Mouse (Mus musculus) kidney, postnatal 14 days (tissue): ENCODE data around the gene Ipo5.

ENCODE experiments used
- DNase-seq: peaks from one replicate; pipeline ENCODE4 v3.0.0; 2022; ENCODE audit warnings: mixed read lengths

The Ipo5 gene

GRCm38 (mm10) chr14:120910733-120911324 is at the start of gene Ipo5:
Gene Ipo5 (plus strand): TSS chr14:120911224.
- peak; percentile 98 for DNase-seq

- DNase-seq: no peak
These were observed 47.8 kb upstream of the Ipo5 start for GRCm38 (mm10) chr14:120863205-120863604.

GRCm38 (mm10) chr14:120864896-120865295 is 46.1 kb upstream of the Ipo5 start:
- no peak for DNase-seq

GRCm38 (mm10) chr14:120866573-120866972 is 44.5 kb upstream of the Ipo5 start:
- DNase-seq: no peak

GRCm38 (mm10) chr14:120867121-120867520 is 43.9 kb upstream of the Ipo5 start:
- no peak for DNase-seq

- peak; percentile 12 for DNase-seq
These were observed 42.5 kb upstream of the Ipo5 start for GRCm38 (mm10) chr14:120868494-120868893.

- no peak for DNase-seq
These were observed 40.3 kb upstream of the Ipo5 start for GRCm38 (mm10) chr14:120870736-120871135.

- no peak for DNase-seq
These were observed 36.6 kb upstream of the Ipo5 start for GRCm38 (mm10) chr14:120874397-120874796.

- DNase-seq: no peak
These were observed 35.9 kb upstream of the Ipo5 start for GRCm38 (mm10) chr14:120875144-120875543.

GRCm38 (mm10) chr14:120875811-120876388 is 35.1 kb upstream of the Ipo5 start:
- DNase-seq: no peak

- DNase-seq: no peak
These were observed 33.9 kb upstream of the Ipo5 start for GRCm38 (mm10) chr14:120877147-120877546.

GRCm38 (mm10) chr14:120879026-120879425 is 32.0 kb upstream of the Ipo5 start:
- DNase-seq: no peak

GRCm38 (mm10) chr14:120880601-120881000 is 30.4 kb upstream of the Ipo5 start:
- no peak for DNase-seq

GRCm38 (mm10) chr14:120881054-120881453 is 30.0 kb upstream of the Ipo5 start:
- no peak for DNase-seq

- DNase-seq: no peak
These were observed 22.3 kb upstream of the Ipo5 start for GRCm38 (mm10) chr14:120888681-120889080.

- no peak for DNase-seq
These were observed 18.7 kb upstream of the Ipo5 start for GRCm38 (mm10) chr14:120892369-120892768.

- DNase-seq: no peak
These were observed 14.4 kb upstream of the Ipo5 start for GRCm38 (mm10) chr14:120896613-120897012.

GRCm38 (mm10) chr14:120898876-120899275 is 12.1 kb upstream of the Ipo5 start:
- DNase-seq: no peak

- peak; percentile 42 for DNase-seq
These were observed 1.6 kb upstream of the Ipo5 start for GRCm38 (mm10) chr14:120909396-120909795.

- DNase-seq: no peak
These were observed 704 bp upstream of the Ipo5 start for GRCm38 (mm10) chr14:120910320-120910719.

GRCm38 (mm10) chr14:120911388-120911901 is 421 bp downstream of the Ipo5 start:
- DNase-seq: peak; percentile 50

GRCm38 (mm10) chr14:120912090-120912710 is 1.2 kb downstream of the Ipo5 start:
- no peak for DNase-seq

- no peak for DNase-seq
These were observed 1.9 kb downstream of the Ipo5 start for GRCm38 (mm10) chr14:120912916-120913315.

GRCm38 (mm10) chr14:120921805-120922204 is 10.8 kb downstream of the Ipo5 start:
- DNase-seq: no peak
